Mouse (Mus musculus): ENCODE results near the gene Rxrb.

Gene Rxrb

DNA sequence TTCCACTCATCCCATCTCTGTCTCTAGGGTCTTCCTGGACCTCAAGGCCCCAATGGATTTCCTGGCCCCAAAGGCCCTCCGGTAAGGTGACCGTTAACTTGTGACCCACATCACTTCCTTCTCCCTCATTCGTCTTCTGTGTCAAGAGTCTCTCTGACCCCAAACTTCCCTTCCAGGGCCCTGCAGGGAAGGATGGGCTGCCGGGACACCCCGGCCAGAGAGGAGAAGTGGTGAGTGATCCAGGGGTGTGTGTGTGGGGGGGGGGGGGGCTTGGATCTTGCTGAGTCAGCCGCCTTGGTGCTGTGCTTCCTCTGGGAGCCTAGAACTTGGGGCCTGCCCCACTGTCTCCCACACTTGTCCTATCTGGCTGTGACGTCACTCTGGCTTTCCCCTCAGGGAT lies 25.6 kb downstream of the Rxrb start:
- DNase-seq, result no peak

- no peak for DNase-seq
Observed at GRCm38 (mm10) chr17:34068864-34069263, 37.3 kb downstream of the Rxrb start.

- DNase-seq, result no peak
Observed at GRCm38 (mm10) chr17:34072091-34072490, 40.5 kb downstream of the Rxrb start.

- peak; percentile 75 to 91 for DNase-seq
Observed at GRCm38 (mm10) chr17:34075271-34075670, 43.7 kb downstream of the Rxrb start.

DNA sequence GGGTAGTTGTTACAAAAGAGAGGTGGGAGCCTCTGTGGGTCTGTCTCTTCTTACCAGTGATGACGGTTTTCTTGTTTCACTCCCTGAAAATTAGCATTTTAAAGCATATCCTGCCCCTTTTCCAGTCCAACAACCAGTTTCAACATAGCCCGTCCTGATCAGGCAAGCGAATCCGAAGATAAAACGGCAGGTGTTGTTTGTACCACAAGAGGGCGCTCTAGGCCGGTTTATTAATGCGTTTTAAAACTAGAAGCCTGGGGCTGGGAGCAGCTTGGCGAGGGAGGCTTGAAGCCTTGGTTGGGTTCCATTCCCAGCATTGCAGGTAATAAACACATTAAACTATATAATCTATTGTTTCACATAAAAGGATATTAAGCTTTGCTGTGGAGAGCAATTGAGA lies 45.9 kb downstream of the Rxrb start:
- DNase-seq, result peak; percentile 79 to 88

- peak in 1 of 2 experiments; percentile 19 for DNase-seq
Observed at GRCm38 (mm10) chr17:34078148-34078547, 46.5 kb downstream of the Rxrb start.

DNA sequence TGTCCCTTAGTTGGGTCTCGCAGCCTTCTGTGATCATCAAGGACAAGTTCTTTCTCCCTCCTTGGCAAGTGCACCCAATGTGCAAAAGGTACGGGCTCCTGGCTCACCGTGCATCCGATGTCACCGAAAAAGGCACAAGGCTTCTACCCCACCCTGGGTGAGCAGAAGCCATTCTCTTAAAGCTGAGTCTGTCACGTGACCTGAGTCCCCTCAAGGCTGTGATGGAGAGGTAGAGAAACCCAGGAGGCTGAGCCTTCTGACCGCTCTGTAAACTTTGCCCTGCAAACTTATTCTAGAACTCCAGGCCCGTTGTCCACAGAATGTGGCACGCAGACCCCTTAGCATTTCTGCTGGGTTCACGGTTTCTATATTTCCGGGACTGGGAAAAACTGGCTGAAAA lies 47.4 kb downstream of the Rxrb start:
- no peak for DNase-seq

DNA sequence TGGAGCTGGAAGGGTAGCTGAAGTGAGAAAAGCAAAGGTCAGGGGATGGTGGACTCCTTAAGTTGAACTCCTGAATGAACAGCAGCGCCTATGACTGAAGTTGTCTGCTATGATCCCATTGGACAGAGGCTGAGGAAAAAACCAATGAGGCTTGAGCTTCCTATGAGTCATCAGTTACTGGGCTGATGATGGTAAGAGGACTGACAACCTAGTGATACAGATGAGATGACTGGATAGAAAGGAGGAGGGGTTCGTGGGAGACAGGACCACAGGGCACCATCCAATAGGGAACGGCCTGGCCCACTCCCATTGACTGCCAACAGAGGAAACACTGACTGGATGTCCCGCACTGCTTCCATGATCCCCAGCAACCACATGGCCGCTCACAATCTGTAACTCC lies 48.0 kb downstream of the Rxrb start:
- DNase-seq, result peak; percentile 13 to 67

GRCm38 (mm10) chr17:34083104-34083503 lies 51.5 kb downstream of the Rxrb start:
- DNase-seq, result no peak

DNA sequence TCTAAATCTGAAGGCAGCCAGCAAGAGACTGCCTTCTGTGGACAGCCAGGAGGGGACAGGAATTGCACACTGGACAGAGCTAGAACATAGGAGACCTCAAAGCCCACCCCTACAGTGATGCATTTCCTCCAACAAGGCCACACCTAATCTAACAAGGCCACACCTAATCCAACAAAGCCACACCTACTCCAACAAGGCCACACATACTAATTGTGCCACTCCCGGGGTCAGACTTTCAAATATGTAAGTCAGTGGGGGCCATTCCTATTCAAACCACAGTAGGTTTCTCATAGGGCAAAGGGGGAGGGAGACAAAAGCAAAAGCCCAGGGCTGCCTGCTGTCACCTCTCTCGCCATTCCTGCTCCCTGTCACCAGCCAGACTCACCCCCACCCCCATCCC lies 55.8 kb downstream of the Rxrb start:
- DNase-seq, result no peak

Data from kidney, postnatal 36 days (tissue).